29 mouse cellular contexts compared by ENCODE assay signal in the genomic region with DNA sequence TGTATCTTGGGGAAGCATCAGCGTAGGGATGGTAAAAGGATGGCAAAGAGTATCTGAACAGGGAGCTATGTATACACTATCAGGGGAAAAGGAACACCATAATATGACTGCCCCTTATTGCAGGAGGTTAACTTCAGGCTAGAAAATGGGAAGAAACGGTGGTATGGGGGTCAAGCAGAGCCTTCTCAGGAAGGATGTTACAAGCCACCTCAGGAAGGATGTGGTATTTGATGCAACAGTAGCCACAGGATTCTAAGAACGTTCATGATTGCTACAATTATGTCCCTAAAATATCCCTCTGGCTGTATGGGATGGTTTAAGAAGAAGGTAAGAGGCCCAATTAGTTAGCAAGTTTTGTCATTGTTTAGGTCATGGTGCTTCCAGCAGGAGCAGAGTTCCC.
A peak's percentile ranks its signal among the peaks of the same experiment; 100 is the strongest.
DNase-seq lines count a peak whose midpoint lies in the region; ATAC-seq and TF ChIP-seq lines count a peak whose summit lies in the region.
"Had no signal": no experiment of that assay in that cellular context is flagged by ENCODE, and none has a peak within 500 bp of the region (broad histone marks: within the 10 kb centered on the region; RNA-seq: fewer than 3 reads in every experiment).

No protein-coding gene starts in this region.

- no peak for TF ChIP-seq CTCF in liver, postnatal 0 days (IDR thresholded peaks at IDR 0.05; ENCODE audit: low read depth)

- H3K4me1 ChIP-seq in liver, postnatal 0 days (ENCODE audit: insufficient read depth): peaks cover 9% of the 10 kb centered on the region; the same call in 1 of the 2 replicates
- H3K4me1 ChIP-seq in liver, embryonic 12.5 days: no peaks in the 10 kb centered on the region
- no peaks in the 10 kb centered on the region for H3K4me1 ChIP-seq in hindbrain, embryonic 12.5 days
- H3K4me1 ChIP-seq: embryonic facial prominence, embryonic 10.5 days; embryonic facial prominence, embryonic 13.5 days; forebrain, embryonic 12.5 days; forebrain, embryonic 15.5 days; heart, embryonic 10.5 days; heart, embryonic 13.5 days; hindbrain, embryonic 13.5 days had no signal

- 28% methylated on average over 3 of the region's 3 CpGs for WGBS in liver, postnatal 0 days (ENCODE audit: insufficient replicate concordance)
- 19% methylated on average over 3 of the region's 3 CpGs for WGBS in liver, embryonic 12.5 days (ENCODE audit: insufficient replicate concordance)
- WGBS in hindbrain, embryonic 12.5 days: 81% methylated on average over 3 of the region's 3 CpGs

- no peak overlapping the region for H3K27ac ChIP-seq in liver, postnatal 0 days (ENCODE audit: low read depth)
- H3K27ac ChIP-seq in liver, embryonic 12.5 days: no peak overlapping the region
- no peak overlapping the region for H3K27ac ChIP-seq in hindbrain, embryonic 12.5 days
- H3K27ac ChIP-seq: embryonic facial prominence, embryonic 10.5 days; embryonic facial prominence, embryonic 13.5 days; forebrain, embryonic 12.5 days; forebrain, embryonic 15.5 days; heart, adult 2 months; heart, embryonic 10.5 days; heart, embryonic 13.5 days; hindbrain, embryonic 13.5 days had no signal

- no peak overlapping the region for H3K4me2 ChIP-seq in liver, postnatal 0 days (ENCODE audit: low read depth, low read length)
- H3K4me2 ChIP-seq in liver, embryonic 12.5 days: no peak overlapping the region
- H3K4me2 ChIP-seq in hindbrain, embryonic 12.5 days (replicated peaks): no peak overlapping the region
- H3K4me2 ChIP-seq: embryonic facial prominence, embryonic 13.5 days; forebrain, embryonic 12.5 days; forebrain, embryonic 15.5 days; heart, embryonic 13.5 days; hindbrain, embryonic 13.5 days had no signal

- no peaks in the 10 kb centered on the region for H3K9me3 ChIP-seq in liver, postnatal 0 days (ENCODE audit: low read length)
- no peaks in the 10 kb centered on the region for H3K9me3 ChIP-seq in liver, embryonic 12.5 days (replicated peaks)
- no peaks in the 10 kb centered on the region for H3K9me3 ChIP-seq in hindbrain, embryonic 12.5 days (replicated peaks)
- H3K9me3 ChIP-seq: embryonic facial prominence, embryonic 10.5 days; embryonic facial prominence, embryonic 13.5 days; forebrain, embryonic 12.5 days; forebrain, embryonic 15.5 days; heart, embryonic 10.5 days; heart, embryonic 13.5 days; hindbrain, embryonic 13.5 days had no signal

- peak; percentile 23; the same call in 1 of the 2 replicates for ATAC-seq in liver, postnatal 0 days
- no peak for ATAC-seq in liver, embryonic 12.5 days
- ATAC-seq in common myeloid progenitor, adult 5-6 weeks (replicated peaks; ENCODE audit: low read depth, poor library complexity, severe bottlenecking): peak; percentile 98
- ATAC-seq in megakaryocyte, adult 5-6 weeks (ENCODE audit: poor library complexity, severe bottlenecking): peak; percentile 96
- no peak for ATAC-seq in hindbrain, embryonic 12.5 days (ENCODE audit: low FRiP score)
- ATAC-seq: activated CD4-positive, CD25-positive, alpha-beta regulatory T cell, adult 4 months; CD4-positive, CD25-positive, alpha-beta regulatory T cell, adult 4 months; forebrain, embryonic 15.5 days; hindbrain, embryonic 16.5 days had no signal

- H3K4me3 ChIP-seq in liver, postnatal 0 days (ENCODE audit: low read depth, low read length): no peak overlapping the region
- H3K4me3 ChIP-seq in liver, embryonic 12.5 days: no peak overlapping the region
- no peak overlapping the region for H3K4me3 ChIP-seq in hindbrain, embryonic 12.5 days
- H3K4me3 ChIP-seq: embryonic facial prominence, embryonic 10.5 days; embryonic facial prominence, embryonic 13.5 days; erythroblast, embryonic 14.5 days; forebrain, embryonic 12.5 days; forebrain, embryonic 15.5 days; heart, adult 2 months; heart, embryonic 10.5 days; heart, embryonic 13.5 days; hindbrain, embryonic 13.5 days had no signal

- DNase-seq in liver, postnatal 0 days: peak; percentile 14
- DNase-seq in lung, postnatal 36 days: no peak
- no peak for DNase-seq in layer of hippocampus, postnatal 10 days (ENCODE audit: low spot score in 2 of 2)
- no peak for DNase-seq in lung, postnatal 4 days
- DNase-seq: adrenal gland, adult 8-10 months; adrenal gland, postnatal 25 days; cerebellum, adult 18-20 months; cerebellum, adult 9-11 months; cerebellum, postnatal 25 days; embryo, embryonic 11 days; gastrocnemius, postnatal 25 days; heart, adult 2 months; heart, postnatal 14 days; heart, postnatal 4 days had no signal

- no peak overlapping the region for H3K9ac ChIP-seq in liver, postnatal 0 days (replicated peaks)
- H3K9ac ChIP-seq in liver, embryonic 12.5 days: no peak overlapping the region
- no peak overlapping the region for H3K9ac ChIP-seq in hindbrain, embryonic 12.5 days
- H3K9ac ChIP-seq: embryonic facial prominence, embryonic 13.5 days; forebrain, embryonic 12.5 days; forebrain, embryonic 15.5 days; heart, embryonic 13.5 days; hindbrain, embryonic 13.5 days had no signal

- no peaks in the 10 kb centered on the region for H3K27me3 ChIP-seq in liver, postnatal 0 days (ENCODE audit: insufficient read depth, low read length)
- H3K27me3 ChIP-seq in liver, embryonic 12.5 days (replicated peaks): no peaks in the 10 kb centered on the region
- H3K27me3 ChIP-seq in hindbrain, embryonic 12.5 days: no peaks in the 10 kb centered on the region
- H3K27me3 ChIP-seq: embryonic facial prominence, embryonic 13.5 days; forebrain, embryonic 12.5 days; forebrain, embryonic 15.5 days; heart, embryonic 13.5 days; hindbrain, embryonic 13.5 days had no signal

- no peaks in the 10 kb centered on the region for H3K36me3 ChIP-seq in liver, postnatal 0 days (replicated peaks; ENCODE audit: insufficient read depth, low read length)
- H3K36me3 ChIP-seq in liver, embryonic 12.5 days: no peaks in the 10 kb centered on the region
- no peaks in the 10 kb centered on the region for H3K36me3 ChIP-seq in hindbrain, embryonic 12.5 days
- H3K36me3 ChIP-seq: embryonic facial prominence, embryonic 10.5 days; embryonic facial prominence, embryonic 13.5 days; forebrain, embryonic 12.5 days; forebrain, embryonic 15.5 days; heart, embryonic 10.5 days; heart, embryonic 13.5 days; hindbrain, embryonic 13.5 days had no signal

- TF ChIP-seq EP300 in liver, postnatal 0 days (IDR thresholded peaks at IDR 0.05; ENCODE audit: low read depth): peak; percentile 65

Comparison
In these comparisons a context has a peak if more than half of its experiments do, and no peak if none do; other contexts are left out.
1. ATAC-seq: peak in liver, postnatal 0 days (single experiment), common myeloid progenitor, adult 5-6 weeks (single experiment) and megakaryocyte, adult 5-6 weeks (single experiment); none in liver, embryonic 12.5 days (single experiment) and hindbrain, embryonic 12.5 days (single experiment).